Mouse (Mus musculus): ENCODE results near the gene Olfr212. TPM values are rescaled to one million over a fixed set of nuclear protein-coding genes. Genes with fewer than 3 reads are reported as not detected.
"Not testable (repeated sequence)": the region's sequence is repeated elsewhere in the genome, so short reads cannot be mapped to it uniquely, and the experiment has no call there.

The Olfr212 gene
- polyA plus RNA-seq (2012; rRNA removed): not detected in 2 replicates

- not testable (repeated sequence) for DNase-seq; H3K27me3 ChIP-seq (ENCODE audit: control insufficient read depth, insufficient read depth, low read length); H3K36me3 ChIP-seq (ENCODE audit: control insufficient read depth, insufficient read depth, low read length); H3K4me3 ChIP-seq (ENCODE audit: control insufficient read depth, insufficient read depth, low read length); H3K4me1 ChIP-seq (replicated peaks; ENCODE audit: control insufficient read depth, insufficient read depth, low read length); H3K27ac ChIP-seq (ENCODE audit: control insufficient read depth, insufficient read depth, low read length)
- WGBS: 95% methylated on average over 20 of the region's 20 CpGs
These were observed at the start of gene Olfr212 for GRCm38 (mm10) chr6:116506302-116507003. Olfr212 (plus strand) TSS chr6:116506516.

- H3K27me3 ChIP-seq (ENCODE audit: control insufficient read depth, insufficient read depth, low read length): no peaks in the 10 kb centered on the region; the same call in 1 of the 2 replicates
- TF ChIP-seq POLR2A (IDR thresholded peaks at IDR 0.05; ENCODE audit: control insufficient read depth, extremely low read depth, insufficient read depth, low read length, poor library complexity) (no peak), CTCF (IDR thresholded peaks at IDR 0.05; ENCODE audit: borderline replicate concordance, control insufficient read depth, extremely low read depth, insufficient read depth, low read length, poor library complexity) (no peak)
- H3K36me3 ChIP-seq (ENCODE audit: control insufficient read depth, insufficient read depth, low read length): no peaks in the 10 kb centered on the region
- 26% methylated on average over 4 of the region's 4 CpGs for WGBS
- H3K27ac ChIP-seq (ENCODE audit: control insufficient read depth, insufficient read depth, low read length): no peak overlapping the region
- peaks cover 4% of the 10 kb centered on the region; the same call in 1 of the 2 replicates for H3K4me1 ChIP-seq (replicated peaks; ENCODE audit: control insufficient read depth, insufficient read depth, low read length)
- DNase-seq: no peak
- no peak overlapping the region for H3K4me3 ChIP-seq (ENCODE audit: control insufficient read depth, insufficient read depth, low read length)
These were observed 47.6 kb upstream of the Olfr212 start for GRCm38 (mm10) chr6:116458728-116459127.

- Histone ChIP-seq H3K4me1 (replicated peaks; ENCODE audit: control insufficient read depth, insufficient read depth, low read length) (peaks cover 4% of the 10 kb centered on the region; the same call in 1 of the 2 replicates), H3K36me3 (ENCODE audit: control insufficient read depth, insufficient read depth, low read length) (no peaks in the 10 kb centered on the region), H3K27ac (ENCODE audit: control insufficient read depth, insufficient read depth, low read length) (no peak overlapping the region), H3K27me3 (ENCODE audit: control insufficient read depth, insufficient read depth, low read length) (no peaks in the 10 kb centered on the region; the same call in 1 of the 2 replicates), H3K4me3 (ENCODE audit: control insufficient read depth, insufficient read depth, low read length) (no peak overlapping the region)
- 83% methylated on average over 2 of the region's 2 CpGs for WGBS
- no peak for DNase-seq
- TF ChIP-seq CTCF (IDR thresholded peaks at IDR 0.05; ENCODE audit: borderline replicate concordance, control insufficient read depth, extremely low read depth, insufficient read depth, low read length, poor library complexity): no peak
- TF ChIP-seq POLR2A (IDR thresholded peaks at IDR 0.05; ENCODE audit: control insufficient read depth, extremely low read depth, insufficient read depth, low read length, poor library complexity): no peak
These were observed 47.1 kb upstream of the Olfr212 start for GRCm38 (mm10) chr6:116459232-116459631.

GRCm38 (mm10) chr6:116460544-116461283 is 45.6 kb upstream of the Olfr212 start, which contains the start of gene Alox5:
Alox5 (minus strand) TSS chr6:116461178.
- Histone ChIP-seq H3K27me3 (ENCODE audit: control insufficient read depth, insufficient read depth, low read length) (no peaks in the 10 kb centered on the region; the same call in 1 of the 2 replicates), H3K4me3 (ENCODE audit: control insufficient read depth, insufficient read depth, low read length) (no peak within 1 kb of the TSS), H3K36me3 (ENCODE audit: control insufficient read depth, insufficient read depth, low read length) (no peaks in the 10 kb centered on the region), H3K4me1 (replicated peaks; ENCODE audit: control insufficient read depth, insufficient read depth, low read length) (peaks cover 4% of the 10 kb centered on the region; the same call in 1 of the 2 replicates), H3K27ac (ENCODE audit: control insufficient read depth, insufficient read depth, low read length) (no peak within 1 kb of the TSS)
- 12% methylated on average over 43 of the region's 43 CpGs for WGBS
- DNase-seq: no peak
- TF ChIP-seq CTCF (IDR thresholded peaks at IDR 0.05; ENCODE audit: borderline replicate concordance, control insufficient read depth, extremely low read depth, insufficient read depth, low read length, poor library complexity): no peak
- no peak for TF ChIP-seq POLR2A (IDR thresholded peaks at IDR 0.05; ENCODE audit: control insufficient read depth, extremely low read depth, insufficient read depth, low read length, poor library complexity)

- Histone ChIP-seq H3K4me3 (ENCODE audit: control insufficient read depth, insufficient read depth, low read length) (no peak overlapping the region), H3K27ac (ENCODE audit: control insufficient read depth, insufficient read depth, low read length) (no peak overlapping the region), H3K36me3 (ENCODE audit: control insufficient read depth, insufficient read depth, low read length) (no peaks in the 10 kb centered on the region), H3K4me1 (replicated peaks; ENCODE audit: control insufficient read depth, insufficient read depth, low read length) (no peaks in the 10 kb centered on the region), H3K27me3 (ENCODE audit: control insufficient read depth, insufficient read depth, low read length) (no peaks in the 10 kb centered on the region)
- WGBS: 28% methylated on average over 3 of the region's 3 CpGs
- DNase-seq: no peak
- TF ChIP-seq POLR2A (IDR thresholded peaks at IDR 0.05; ENCODE audit: control insufficient read depth, extremely low read depth, insufficient read depth, low read length, poor library complexity): no peak
- TF ChIP-seq CTCF (IDR thresholded peaks at IDR 0.05; ENCODE audit: borderline replicate concordance, control insufficient read depth, extremely low read depth, insufficient read depth, low read length, poor library complexity): no peak
These were observed 38.2 kb upstream of the Olfr212 start for GRCm38 (mm10) chr6:116468081-116468480.

GRCm38 (mm10) chr6:116485081-116485480 is 21.2 kb upstream of the Olfr212 start:
- Histone ChIP-seq H3K36me3 (ENCODE audit: control insufficient read depth, insufficient read depth, low read length) (no peaks in the 10 kb centered on the region), H3K27me3 (ENCODE audit: control insufficient read depth, insufficient read depth, low read length) (no peaks in the 10 kb centered on the region), H3K4me1 (replicated peaks; ENCODE audit: control insufficient read depth, insufficient read depth, low read length) (no peaks in the 10 kb centered on the region), H3K27ac (ENCODE audit: control insufficient read depth, insufficient read depth, low read length) (no peak overlapping the region), H3K4me3 (ENCODE audit: control insufficient read depth, insufficient read depth, low read length) (no peak overlapping the region)
- TF ChIP-seq POLR2A (IDR thresholded peaks at IDR 0.05; ENCODE audit: control insufficient read depth, extremely low read depth, insufficient read depth, low read length, poor library complexity) (no peak), CTCF (IDR thresholded peaks at IDR 0.05; ENCODE audit: borderline replicate concordance, control insufficient read depth, extremely low read depth, insufficient read depth, low read length, poor library complexity) (no peak)
- DNase-seq: no peak
- 67% methylated on average over 1 of the region's 1 CpGs for WGBS

Data from thymus, adult 2 months (tissue).